Mouse (Mus musculus): ENCODE measurements around the gene Hist2h2aa2.
A peak's percentile ranks its signal among the peaks of the same experiment; 100 is the strongest.
"Not testable (repeated sequence)": the region's sequence is repeated elsewhere in the genome, so short reads cannot be mapped to it uniquely, and the experiment has no call there.

Gene Hist2h2aa2

DNA sequence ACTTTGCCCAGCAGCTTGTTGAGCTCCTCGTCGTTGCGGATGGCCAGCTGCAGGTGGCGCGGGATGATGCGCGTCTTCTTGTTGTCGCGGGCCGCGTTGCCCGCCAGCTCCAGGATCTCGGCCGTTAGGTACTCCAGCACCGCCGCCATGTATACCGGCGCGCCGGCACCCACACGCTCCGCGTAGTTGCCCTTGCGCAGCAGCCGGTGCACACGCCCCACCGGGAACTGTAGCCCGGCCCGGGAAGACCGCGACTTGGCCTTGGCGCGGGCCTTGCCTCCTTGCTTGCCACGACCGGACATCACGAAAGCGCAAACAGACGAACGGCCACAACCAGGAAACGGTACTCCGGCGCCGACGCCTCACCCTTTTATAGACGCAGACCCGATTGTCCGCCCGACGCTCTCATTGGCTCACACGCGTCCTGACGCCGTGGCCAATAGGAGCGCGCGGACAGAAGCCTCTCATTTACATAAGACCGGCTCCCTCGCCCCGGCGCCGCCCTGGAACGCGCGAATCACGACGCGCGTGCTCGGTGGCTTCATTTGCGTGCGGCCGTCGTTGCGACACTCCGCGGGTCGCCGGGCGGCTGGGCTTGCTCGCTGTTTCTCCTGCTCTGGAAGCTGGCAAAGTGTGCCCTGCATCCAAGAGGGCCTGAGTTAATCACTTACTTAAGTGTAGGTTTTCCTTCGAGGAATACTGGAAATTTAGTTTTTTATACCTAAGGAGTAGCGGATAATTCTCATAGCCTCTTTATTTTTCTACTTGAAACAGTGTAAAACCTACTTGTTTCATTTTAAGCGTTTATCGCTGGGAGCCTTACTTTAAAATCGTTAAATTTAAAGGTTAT is at the start of gene Hist2h2aa2:
Gene Hist2h2aa2, minus strand, starts transcription at position 328 of the 850 bp plus-strand sequence.
- peak; percentile 100 for DNase-seq

DNA sequence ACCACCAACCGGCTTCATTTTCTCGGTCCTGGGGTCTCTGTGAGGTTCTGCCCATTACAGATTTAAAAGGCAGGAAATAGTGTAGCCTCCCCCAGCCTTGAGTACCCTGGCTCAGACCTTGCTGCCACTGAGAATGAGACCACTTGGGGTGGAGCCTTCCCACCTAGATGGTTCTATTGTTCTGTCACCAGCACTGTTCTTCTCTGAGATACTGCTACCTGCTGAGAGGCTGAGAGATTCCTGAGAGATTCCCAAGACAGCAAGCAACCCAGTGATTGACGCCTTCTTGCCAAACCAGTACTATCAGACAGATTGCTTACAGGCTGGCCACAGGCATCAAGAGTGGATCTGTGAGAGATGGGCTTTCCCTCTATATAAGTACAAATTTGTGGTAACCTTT is 49.1 kb upstream of the Hist2h2aa2 start:
- no peak for DNase-seq

DNA sequence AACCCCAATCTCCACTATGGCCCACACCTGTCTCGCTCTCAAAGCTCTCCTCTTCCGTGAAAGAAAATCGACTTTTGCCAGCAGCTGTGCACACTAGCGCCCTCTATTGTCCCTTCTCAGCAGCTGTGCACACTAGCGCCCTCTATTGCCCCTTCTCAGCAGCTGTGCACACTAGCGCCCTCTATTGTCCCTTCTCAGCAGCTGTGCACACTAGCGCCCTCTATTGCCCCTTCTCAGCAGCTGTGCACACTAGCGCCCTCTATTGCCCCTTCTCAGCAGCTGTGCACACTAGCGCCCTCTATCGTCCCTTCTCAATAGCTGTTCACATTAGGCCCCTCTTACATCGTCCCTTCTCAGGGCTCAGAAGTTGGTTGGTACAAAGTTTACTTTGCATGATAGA is 47.3 kb upstream of the Hist2h2aa2 start:
- DNase-seq = not testable (repeated sequence)

GRCm38 (mm10) chr3:96284457-96284856 is 44.4 kb upstream of the Hist2h2aa2 start:
- DNase-seq = no peak

- no peak for DNase-seq
These were observed 40.6 kb upstream of the Hist2h2aa2 start for GRCm38 (mm10) chr3:96280660-96281059.

DNA sequence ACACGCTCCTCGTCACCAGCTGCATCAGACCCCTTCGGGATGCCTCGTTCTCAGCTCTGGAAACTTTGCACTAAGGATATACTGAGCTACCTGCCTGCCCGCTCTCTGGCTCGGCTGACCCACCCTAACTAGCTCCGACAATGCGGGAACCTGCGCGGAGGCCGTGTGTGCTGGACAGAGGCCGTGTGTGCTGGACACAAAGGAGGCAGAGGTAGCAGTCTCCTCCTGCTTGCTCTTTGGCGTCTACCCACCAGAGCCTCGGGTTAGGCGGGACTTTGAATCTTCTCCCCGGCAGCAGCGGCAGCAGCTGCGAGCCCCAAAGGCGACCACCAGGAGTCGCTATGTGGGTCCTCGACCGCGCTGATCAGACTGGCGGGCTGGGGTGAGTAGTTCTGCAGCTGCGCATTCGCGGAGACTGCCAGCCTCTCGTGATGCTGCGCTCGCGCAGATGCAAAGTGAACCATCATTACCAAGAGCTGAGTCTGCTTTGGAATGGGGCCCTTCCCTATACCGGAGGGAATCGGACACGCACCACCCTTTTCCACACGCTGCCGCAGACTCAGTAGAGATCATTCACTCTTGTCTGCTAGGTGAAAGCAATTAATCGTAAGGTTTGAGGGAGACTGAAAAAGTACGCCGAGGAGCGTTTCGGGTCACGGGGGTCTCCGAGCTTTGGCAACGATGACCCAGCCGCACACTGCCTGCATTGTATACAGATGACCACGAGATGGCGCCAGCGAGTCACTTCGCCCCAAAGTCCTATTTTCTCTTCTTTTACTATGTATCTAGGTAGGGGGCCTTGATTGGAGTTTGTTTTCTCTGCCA is 37.9 kb upstream of the Hist2h2aa2 start:
- DNase-seq = peak; percentile 99

GRCm38 (mm10) chr3:96277428-96277799 is 37.3 kb upstream of the Hist2h2aa2 start:
- no peak for DNase-seq

DNA sequence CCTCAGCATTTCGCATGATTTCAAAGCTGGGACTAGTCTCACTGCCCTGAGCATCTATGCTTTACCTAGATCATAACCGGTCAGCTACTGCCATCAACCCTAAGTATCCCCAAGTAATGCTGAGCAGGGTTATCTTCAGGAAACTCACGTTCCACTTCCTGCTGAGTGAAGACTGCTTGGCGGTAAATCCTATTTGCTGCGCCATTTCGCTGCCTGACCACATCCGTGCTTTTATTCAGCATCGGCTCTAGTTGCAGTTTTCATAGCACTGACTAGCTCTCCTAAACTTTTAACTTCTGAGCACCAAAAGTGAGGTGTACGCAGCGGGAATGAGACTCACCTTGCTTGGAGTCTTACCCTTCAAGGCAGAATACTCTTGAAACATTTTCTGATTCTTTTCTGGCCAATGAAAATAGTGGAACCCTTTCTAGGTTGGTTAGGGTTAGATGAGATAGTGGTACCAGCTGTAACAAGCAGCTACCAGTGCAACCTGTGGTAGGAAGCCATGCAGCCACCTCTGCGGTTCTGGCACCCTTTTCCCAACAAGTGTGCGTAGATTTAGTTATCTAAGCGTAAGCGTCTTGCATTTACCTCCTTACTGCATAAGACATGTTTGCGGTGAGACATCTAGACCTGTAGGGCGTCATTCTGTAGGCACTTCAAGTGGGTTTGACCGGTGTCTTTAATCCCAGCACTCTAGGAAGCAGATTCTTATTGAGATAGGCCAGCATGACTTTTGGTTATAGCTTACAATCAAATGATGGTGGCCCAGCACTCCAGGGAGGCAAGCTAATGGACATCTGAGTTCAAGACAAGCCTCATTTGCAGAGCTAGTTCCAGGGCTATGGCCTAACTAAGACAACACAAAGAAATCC is 33.8 kb upstream of the Hist2h2aa2 start:
- DNase-seq = peak; percentile 91

DNA sequence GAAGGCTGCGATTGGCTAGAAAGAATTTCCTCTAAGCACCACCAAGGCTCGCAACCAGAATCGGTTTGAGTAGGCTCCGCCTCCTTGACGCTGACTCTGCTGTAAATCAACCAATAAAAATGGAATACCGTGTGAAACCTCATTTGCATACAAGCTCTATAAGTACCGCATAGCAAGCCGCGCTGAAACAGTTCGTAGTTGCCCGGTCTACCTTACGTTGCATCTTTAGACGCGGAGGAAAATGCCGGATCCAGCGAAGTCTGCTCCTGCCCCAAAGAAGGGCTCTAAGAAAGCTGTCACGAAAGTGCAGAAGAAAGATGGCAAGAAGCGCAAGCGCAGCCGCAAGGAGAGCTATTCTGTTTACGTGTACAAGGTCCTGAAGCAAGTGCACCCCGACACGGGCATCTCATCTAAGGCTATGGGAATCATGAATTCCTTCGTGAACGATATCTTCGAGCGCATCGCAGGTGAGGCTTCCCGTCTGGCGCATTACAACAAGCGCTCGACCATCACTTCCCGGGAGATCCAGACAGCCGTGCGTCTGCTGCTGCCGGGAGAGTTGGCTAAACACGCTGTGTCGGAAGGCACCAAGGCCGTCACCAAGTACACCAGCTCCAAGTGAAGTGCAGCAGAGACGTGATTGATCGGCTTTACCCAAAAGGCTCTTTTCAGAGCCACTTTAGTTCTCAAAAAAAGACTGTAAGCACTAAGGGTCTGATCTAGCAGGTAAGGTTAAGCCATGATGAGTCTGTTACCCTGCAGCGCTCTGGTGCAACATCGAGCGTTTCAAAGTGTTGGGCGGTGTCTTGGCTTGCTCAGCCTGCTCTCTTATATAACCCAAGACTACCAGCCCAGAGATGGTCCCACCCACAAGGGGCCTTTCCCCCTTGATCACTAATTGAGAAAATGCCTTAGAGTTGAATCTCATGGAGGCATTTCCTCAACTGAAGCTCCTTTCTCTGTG is 29.7 kb upstream of the Hist2h2aa2 start, which contains the start of gene Hist2h2bb:
Gene Hist2h2bb, plus strand, starts transcription at position 242 of the 964 bp plus-strand sequence.
- DNase-seq = peak; percentile 100

GRCm38 (mm10) chr3:96268776-96269378 is 28.8 kb upstream of the Hist2h2aa2 start:
- not testable (repeated sequence) for DNase-seq

DNA sequence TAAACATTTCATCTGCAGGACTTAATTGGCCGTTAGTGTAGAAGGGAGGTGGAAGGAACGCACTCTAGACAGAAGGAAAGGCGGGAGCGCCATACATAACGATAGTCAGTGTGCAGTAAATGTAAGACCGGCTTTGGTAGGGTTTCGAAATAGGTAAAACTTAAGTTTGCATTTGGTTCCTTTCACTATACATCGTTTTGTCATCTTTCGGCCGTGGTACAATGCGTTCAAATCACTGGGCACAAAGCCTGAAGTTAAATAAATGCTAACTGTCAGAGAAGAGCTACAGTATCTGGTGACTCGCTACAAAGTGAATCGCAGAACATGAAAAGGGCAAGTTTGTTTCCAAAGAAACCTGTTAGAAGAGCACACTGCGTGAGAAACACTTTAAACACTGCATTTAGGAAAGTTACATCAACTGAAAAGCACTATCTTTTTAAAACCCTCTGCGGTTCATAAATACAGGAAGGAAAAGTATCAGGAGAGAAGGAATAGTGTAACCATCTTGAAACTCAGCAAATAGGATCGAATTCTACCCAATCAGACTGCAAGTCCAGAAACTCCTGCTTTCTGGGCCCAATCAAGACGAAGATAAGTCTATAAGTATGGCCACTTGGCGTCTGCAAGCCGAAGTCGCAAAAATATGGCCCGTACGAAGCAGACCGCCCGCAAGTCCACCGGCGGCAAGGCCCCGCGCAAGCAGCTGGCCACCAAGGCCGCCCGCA is 28.1 kb upstream of the Hist2h2aa2 start, which contains the start of gene Hist2h3b:
Gene Hist2h3b, plus strand, starts transcription at position 604 of the 725 bp plus-strand sequence.
- peak; percentile 99 for DNase-seq

DNA sequence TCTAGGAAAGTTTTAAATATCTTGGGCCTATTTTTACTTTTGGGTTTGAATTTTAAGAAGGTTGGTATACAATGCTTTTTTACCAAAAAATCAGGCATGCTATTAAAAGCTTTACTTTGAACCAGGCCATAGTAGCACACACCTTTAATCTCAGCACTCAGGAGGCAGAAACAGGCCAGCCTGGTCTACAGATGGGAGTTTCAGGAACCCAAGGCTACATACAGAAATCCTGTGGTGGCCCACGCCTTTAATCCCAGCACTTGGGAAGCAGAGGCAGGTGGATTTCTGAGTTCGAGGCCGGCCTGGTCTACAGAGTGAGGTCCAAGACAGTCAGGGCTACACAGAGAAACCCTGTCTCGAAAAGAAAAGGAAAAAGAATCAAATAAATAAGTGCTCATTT is 27.5 kb upstream of the Hist2h2aa2 start:
- peak; percentile 87 for DNase-seq

DNA sequence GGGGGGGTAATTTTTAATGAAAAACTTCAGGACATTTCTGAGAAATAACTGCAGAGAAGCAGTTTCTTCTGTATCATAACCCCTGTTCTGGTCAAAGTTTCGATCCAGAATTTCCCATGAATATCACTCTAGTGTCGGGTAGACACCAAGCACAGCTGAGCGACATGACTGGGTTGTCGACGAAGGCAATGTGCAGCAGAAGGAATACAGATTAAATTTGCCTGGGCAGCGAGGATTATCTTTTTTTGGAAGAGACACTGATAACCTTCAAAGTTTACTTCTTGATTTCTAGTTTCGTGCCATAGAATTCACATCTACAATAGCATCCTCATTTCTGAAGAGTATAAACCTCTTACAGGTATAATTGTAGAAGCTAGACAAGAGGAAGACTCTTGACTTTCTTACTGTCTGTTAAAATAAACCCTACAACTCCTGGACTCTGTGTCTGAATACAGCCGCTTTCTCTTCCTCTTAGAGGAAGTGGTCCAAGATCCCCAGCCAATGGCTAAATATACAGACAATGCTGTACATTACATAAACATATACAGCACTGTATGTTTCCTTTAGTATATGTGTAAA is 26.1 kb upstream of the Hist2h2aa2 start:
- no peak for DNase-seq

DNA sequence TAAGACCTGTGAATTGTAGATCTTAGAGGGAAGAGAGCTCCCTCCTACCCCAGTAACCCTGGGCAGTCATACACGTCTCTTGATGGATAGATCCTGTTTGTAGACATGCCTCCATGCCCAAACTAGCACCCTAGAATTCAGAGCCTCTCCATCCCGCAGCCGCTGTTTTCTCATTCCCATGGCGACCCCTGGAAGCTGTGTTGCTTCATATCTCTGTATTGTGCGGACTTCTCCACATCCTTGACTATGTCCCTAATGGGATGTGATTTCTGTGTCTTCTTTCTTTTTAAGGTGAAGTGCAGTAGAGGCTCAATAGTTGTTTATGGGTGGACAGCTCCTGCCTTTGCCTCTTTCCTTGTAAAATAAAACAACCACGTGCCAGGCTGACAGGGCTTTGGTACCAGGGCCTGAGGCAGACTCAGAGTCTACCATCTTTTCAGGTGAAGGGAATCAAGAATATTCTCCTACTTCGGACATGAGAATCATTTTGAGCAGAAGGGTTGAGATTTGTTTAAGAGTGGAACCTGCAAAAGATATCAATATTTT is 24.4 kb upstream of the Hist2h2aa2 start:
- peak; percentile 93 for DNase-seq

GRCm38 (mm10) chr3:96263558-96264403 is 23.7 kb upstream of the Hist2h2aa2 start:
- DNase-seq = peak; percentile 96

DNA sequence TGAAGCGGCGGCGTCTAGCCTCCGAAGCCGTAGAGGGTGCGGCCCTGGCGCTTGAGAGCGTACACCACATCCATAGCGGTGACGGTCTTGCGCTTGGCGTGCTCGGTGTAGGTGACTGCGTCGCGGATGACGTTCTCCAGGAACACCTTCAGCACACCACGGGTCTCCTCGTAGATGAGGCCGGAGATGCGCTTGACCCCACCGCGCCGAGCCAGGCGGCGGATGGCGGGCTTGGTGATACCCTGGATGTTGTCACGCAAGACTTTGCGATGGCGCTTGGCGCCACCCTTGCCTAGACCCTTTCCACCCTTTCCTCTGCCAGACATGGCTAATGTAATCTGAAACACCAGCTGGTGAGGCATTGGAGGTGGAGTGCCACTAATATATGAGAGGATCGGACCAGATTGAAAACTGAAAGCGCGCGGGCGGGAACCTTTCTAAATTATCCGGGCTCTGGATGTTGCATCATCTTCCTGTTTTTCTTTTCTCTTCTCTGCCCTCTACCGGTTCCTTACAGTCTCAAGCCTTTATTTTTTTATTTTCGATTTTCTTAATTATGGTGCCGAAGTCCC is 23.0 kb upstream of the Hist2h2aa2 start, which contains the start of gene Hist2h4:
Gene Hist2h4, minus strand, starts transcription at position 333 of the 572 bp plus-strand sequence.
- DNase-seq = peak; percentile 100

- DNase-seq = peak; percentile 100
These were observed 22.3 kb upstream of the Hist2h2aa2 start for GRCm38 (mm10) chr3:96262216-96262875.
